Mouse (Mus musculus): ENCODE data around the gene Ntan1. TPM values are rescaled to one million over a fixed set of nuclear protein-coding genes. Genes with fewer than 3 reads are reported as not detected.
"Not testable (repeated sequence)": the region's sequence is repeated elsewhere in the genome, so short reads cannot be mapped to it uniquely, and the experiment has no call there.

The Ntan1 gene
- polyA plus RNA-seq, 1 experiment from 2014 or later: 204 TPM

- Histone ChIP-seq H3K36me3 (ENCODE audit: control insufficient read depth, insufficient read depth, low read length) (peaks cover 24% of the 10 kb centered on the region), H3K9ac (ENCODE audit: low read depth, low read length) (no peak overlapping the region), H3K4me1 (ENCODE audit: control insufficient read depth, insufficient read depth, low read depth, low read length) (no peaks in the 10 kb centered on the region), H3K9me3 (ENCODE audit: control insufficient read depth, low read length) (no peaks in the 10 kb centered on the region), H3K4me3 (ENCODE audit: low read length) (no peak overlapping the region), H3K4me2 (ENCODE audit: low read length) (no peak overlapping the region), H3K27ac (ENCODE audit: low read depth, low read length) (no peak overlapping the region), H3K27me3 (replicated peaks; ENCODE audit: control insufficient read depth, insufficient read depth, low read length) (no peaks in the 10 kb centered on the region)
- no peak for ATAC-seq
- WGBS: 92% methylated on average over 1 of the region's 1 CpGs
These were observed 28.0 kb downstream of the Ntan1 start for GRCm38 (mm10) chr16:13846675-13847074.

- Histone ChIP-seq H3K4me3 (ENCODE audit: low read length) (no peak overlapping the region), H3K9ac (ENCODE audit: low read depth, low read length) (no peak overlapping the region), H3K27me3 (replicated peaks; ENCODE audit: control insufficient read depth, insufficient read depth, low read length) (no peaks in the 10 kb centered on the region), H3K4me2 (ENCODE audit: low read length) (no peak overlapping the region), H3K27ac (ENCODE audit: low read depth, low read length) (no peak overlapping the region), H3K36me3 (ENCODE audit: control insufficient read depth, insufficient read depth, low read length) (peaks cover 20% of the 10 kb centered on the region), H3K9me3 (ENCODE audit: control insufficient read depth, low read length) (no peaks in the 10 kb centered on the region), H3K4me1 (ENCODE audit: control insufficient read depth, insufficient read depth, low read depth, low read length) (no peaks in the 10 kb centered on the region)
- 84% methylated on average over 2 of the region's 2 CpGs for WGBS
- no peak for ATAC-seq
These were observed 29.7 kb downstream of the Ntan1 start for GRCm38 (mm10) chr16:13848310-13848709.

GRCm38 (mm10) chr16:13851446-13851845, 32.8 kb downstream of the Ntan1 start:
- WGBS: 96% methylated on average over 4 of the region's 4 CpGs
- ATAC-seq: no peak
- no peak overlapping the region for H3K4me3 ChIP-seq (ENCODE audit: low read length)
- no peak overlapping the region for H3K27ac ChIP-seq (ENCODE audit: low read depth, low read length)
- peaks cover 9% of the 10 kb centered on the region for H3K36me3 ChIP-seq (ENCODE audit: control insufficient read depth, insufficient read depth, low read length)
- H3K27me3 ChIP-seq (replicated peaks; ENCODE audit: control insufficient read depth, insufficient read depth, low read length): no peaks in the 10 kb centered on the region
- no peak overlapping the region for H3K4me2 ChIP-seq (ENCODE audit: low read length)
- H3K9ac ChIP-seq (ENCODE audit: low read depth, low read length): no peak overlapping the region
- no peaks in the 10 kb centered on the region for H3K9me3 ChIP-seq (ENCODE audit: control insufficient read depth, low read length)
- no peaks in the 10 kb centered on the region for H3K4me1 ChIP-seq (ENCODE audit: control insufficient read depth, insufficient read depth, low read depth, low read length)

DNA sequence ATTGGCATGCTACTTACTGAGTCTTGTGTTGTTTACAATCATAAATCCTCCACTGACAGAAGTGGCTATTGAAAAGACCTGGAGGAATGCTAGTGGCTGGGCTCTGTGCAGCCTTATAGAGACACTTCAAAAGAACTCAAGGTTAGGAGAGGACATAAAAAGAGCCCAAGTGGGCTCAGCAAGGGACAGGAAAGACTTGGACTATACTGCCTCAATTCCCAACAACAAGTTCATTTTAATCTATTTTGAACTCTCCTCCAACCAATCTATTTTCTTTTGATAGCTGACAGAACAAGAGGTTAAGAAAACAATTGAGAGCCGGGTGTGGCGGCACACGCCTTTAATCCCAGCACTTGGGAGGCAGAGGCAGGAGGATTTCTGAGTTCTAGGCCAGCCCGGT, 35.2 kb downstream of the Ntan1 start:
- no peak overlapping the region for H3K9ac ChIP-seq (ENCODE audit: low read depth, low read length)
- H3K9me3 ChIP-seq (ENCODE audit: control insufficient read depth, low read length): no peaks in the 10 kb centered on the region
- no peaks in the 10 kb centered on the region for H3K4me1 ChIP-seq (ENCODE audit: control insufficient read depth, insufficient read depth, low read depth, low read length)
- no peak for ATAC-seq
- H3K27me3 ChIP-seq (replicated peaks; ENCODE audit: control insufficient read depth, insufficient read depth, low read length): no peaks in the 10 kb centered on the region
- H3K36me3 ChIP-seq (ENCODE audit: control insufficient read depth, insufficient read depth, low read length): peaks cover 13% of the 10 kb centered on the region
- H3K4me3 ChIP-seq (ENCODE audit: low read length): no peak overlapping the region
- no peak overlapping the region for H3K4me2 ChIP-seq (ENCODE audit: low read length)
- WGBS: 98% methylated on average over 4 of the region's 4 CpGs
- no peak overlapping the region for H3K27ac ChIP-seq (ENCODE audit: low read depth, low read length)

- WGBS: 90% methylated on average over 4 of the region's 4 CpGs
- no peak for ATAC-seq
- no peak overlapping the region for H3K4me3 ChIP-seq (ENCODE audit: low read length)
- H3K36me3 ChIP-seq (ENCODE audit: control insufficient read depth, insufficient read depth, low read length): 0 out of 2 replicates have a peak, but pooled peaks cover 7% of the 10 kb centered on the region
- no peaks in the 10 kb centered on the region for H3K4me1 ChIP-seq (ENCODE audit: control insufficient read depth, insufficient read depth, low read depth, low read length)
- H3K9me3 ChIP-seq (ENCODE audit: control insufficient read depth, low read length): no peaks in the 10 kb centered on the region
- no peaks in the 10 kb centered on the region for H3K27me3 ChIP-seq (replicated peaks; ENCODE audit: control insufficient read depth, insufficient read depth, low read length)
- no peak overlapping the region for H3K9ac ChIP-seq (ENCODE audit: low read depth, low read length)
- H3K27ac ChIP-seq (ENCODE audit: low read depth, low read length): no peak overlapping the region
- H3K4me2 ChIP-seq (ENCODE audit: low read length): no peak overlapping the region
These were observed 47.4 kb downstream of the Ntan1 start for GRCm38 (mm10) chr16:13866076-13866475.

DNA sequence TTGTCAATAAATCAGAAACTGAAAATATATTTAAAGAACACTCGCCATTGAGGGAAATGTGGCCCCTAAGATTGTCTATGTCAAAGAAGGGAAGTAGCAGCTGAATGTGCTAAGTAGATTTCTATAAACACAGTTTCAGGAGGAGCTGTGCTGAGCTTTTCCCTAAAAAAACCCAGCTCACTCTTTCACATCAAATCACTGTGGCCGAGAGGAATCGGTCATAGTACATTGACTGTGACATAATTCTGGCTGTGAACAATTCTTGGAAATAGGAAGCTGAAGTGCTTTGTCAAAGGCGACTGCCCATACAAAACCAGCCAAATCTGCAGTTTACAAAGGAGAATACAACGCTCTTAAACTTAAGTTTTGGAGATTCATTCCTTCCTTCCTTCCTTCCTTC, 48.0 kb downstream of the Ntan1 start:
- ATAC-seq: no peak
- no peak overlapping the region for H3K4me2 ChIP-seq (ENCODE audit: low read length)
- H3K27me3 ChIP-seq (replicated peaks; ENCODE audit: control insufficient read depth, insufficient read depth, low read length): no peaks in the 10 kb centered on the region
- H3K4me3 ChIP-seq (ENCODE audit: low read length): no peak overlapping the region
- no peaks in the 10 kb centered on the region for H3K9me3 ChIP-seq (ENCODE audit: control insufficient read depth, low read length)
- H3K36me3 ChIP-seq (ENCODE audit: control insufficient read depth, insufficient read depth, low read length): 0 out of 2 replicates have a peak, but pooled peaks cover 7% of the 10 kb centered on the region
- 83% methylated on average over 5 of the region's 5 CpGs for WGBS
- no peaks in the 10 kb centered on the region for H3K4me1 ChIP-seq (ENCODE audit: control insufficient read depth, insufficient read depth, low read depth, low read length)
- no peak overlapping the region for H3K9ac ChIP-seq (ENCODE audit: low read depth, low read length)
- H3K27ac ChIP-seq (ENCODE audit: low read depth, low read length): no peak overlapping the region

GRCm38 (mm10) chr16:13867406-13867805, 48.8 kb downstream of the Ntan1 start:
- not testable (repeated sequence) for H3K27ac ChIP-seq (ENCODE audit: low read depth, low read length); H3K9me3 ChIP-seq (ENCODE audit: control insufficient read depth, low read length); H3K9ac ChIP-seq (ENCODE audit: low read depth, low read length); H3K27me3 ChIP-seq (replicated peaks; ENCODE audit: control insufficient read depth, insufficient read depth, low read length); H3K4me1 ChIP-seq (ENCODE audit: control insufficient read depth, insufficient read depth, low read depth, low read length); H3K36me3 ChIP-seq (ENCODE audit: control insufficient read depth, insufficient read depth, low read length); H3K4me3 ChIP-seq (ENCODE audit: low read length)
- H3K4me2 ChIP-seq (ENCODE audit: low read length): peak overlapping the region; percentile 46
- ATAC-seq: peak; percentile 73; the same call in 1 of the 2 replicates
- WGBS: 17% methylated on average over 5 of the region's 5 CpGs

DNA sequence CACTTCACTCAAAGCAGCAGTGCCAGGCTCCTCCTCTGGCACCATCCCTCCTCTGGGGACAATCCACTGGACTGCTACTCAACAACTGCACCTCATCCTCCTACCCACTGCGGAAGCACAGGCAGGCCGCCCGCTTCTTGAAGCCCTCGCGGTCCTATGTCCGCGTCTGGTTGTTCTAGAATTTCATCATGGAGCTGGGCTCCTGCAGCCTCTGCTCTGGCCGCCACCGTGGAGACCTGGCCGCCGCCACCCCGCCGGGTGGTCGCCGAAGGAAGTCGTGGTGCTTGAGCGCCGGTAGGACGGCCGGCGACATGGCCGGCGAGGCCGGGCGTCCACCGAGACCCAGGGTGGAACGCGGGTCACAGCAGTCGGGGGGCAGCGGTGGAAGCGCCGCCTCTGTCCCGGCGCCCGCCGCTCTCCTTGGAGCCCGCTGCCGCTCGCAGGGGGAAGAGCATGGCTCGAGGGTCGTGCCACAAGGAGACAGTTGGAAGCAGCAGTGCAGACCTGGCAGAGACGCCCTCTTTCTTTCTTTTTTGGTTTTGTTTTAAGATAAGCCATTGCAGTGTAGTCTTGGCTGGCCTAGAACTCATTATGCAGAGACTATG, 49.4 kb downstream of the Ntan1 start:
- peak overlapping the region; percentile 19; the same call in 1 of the 2 replicates for H3K9ac ChIP-seq (ENCODE audit: low read depth, low read length)
- no peaks in the 10 kb centered on the region for H3K9me3 ChIP-seq (ENCODE audit: control insufficient read depth, low read length)
- no peaks in the 10 kb centered on the region for H3K4me1 ChIP-seq (ENCODE audit: control insufficient read depth, insufficient read depth, low read depth, low read length)
- peak overlapping the region; percentile 46 for H3K4me2 ChIP-seq (ENCODE audit: low read length)
- peak; percentile 81 for ATAC-seq
- no peak overlapping the region for H3K27ac ChIP-seq (ENCODE audit: low read depth, low read length)
- H3K27me3 ChIP-seq (replicated peaks; ENCODE audit: control insufficient read depth, insufficient read depth, low read length): no peaks in the 10 kb centered on the region
- 0 out of 2 replicates have a peak, but pooled peaks cover 7% of the 10 kb centered on the region for H3K36me3 ChIP-seq (ENCODE audit: control insufficient read depth, insufficient read depth, low read length)
- WGBS: 7% methylated on average over 42 of the region's 42 CpGs
- peak overlapping the region; percentile 27 for H3K4me3 ChIP-seq (ENCODE audit: low read length)

DNA sequence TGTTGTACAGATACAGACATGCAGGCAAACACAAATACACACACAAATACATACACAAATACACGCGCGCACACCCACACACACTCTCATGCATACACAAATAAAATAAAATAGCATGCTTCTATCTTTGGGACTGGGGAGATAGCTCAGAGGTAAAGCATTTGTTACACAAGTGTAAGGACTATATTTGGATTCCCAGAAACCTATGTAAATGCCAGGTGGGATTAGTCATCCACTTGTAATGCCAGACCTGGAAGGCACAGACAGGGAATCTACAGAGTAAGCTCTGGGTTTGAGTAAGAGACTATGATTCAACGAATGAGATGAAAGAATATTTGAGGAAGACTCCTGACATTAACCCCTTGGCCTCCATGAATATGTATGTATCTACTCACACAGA, 56.8 kb downstream of the Ntan1 start:
- Histone ChIP-seq H3K4me1 (ENCODE audit: control insufficient read depth, insufficient read depth, low read depth, low read length) (no peaks in the 10 kb centered on the region), H3K27ac (ENCODE audit: low read depth, low read length) (no peak overlapping the region), H3K4me2 (ENCODE audit: low read length) (no peak overlapping the region), H3K4me3 (ENCODE audit: low read length) (no peak overlapping the region), H3K27me3 (replicated peaks; ENCODE audit: control insufficient read depth, insufficient read depth, low read length) (no peaks in the 10 kb centered on the region), H3K9me3 (ENCODE audit: control insufficient read depth, low read length) (no peaks in the 10 kb centered on the region), H3K36me3 (ENCODE audit: control insufficient read depth, insufficient read depth, low read length) (peaks cover 9% of the 10 kb centered on the region; the same call in 1 of the 2 replicates), H3K9ac (ENCODE audit: low read depth, low read length) (no peak overlapping the region)
- 89% methylated on average over 4 of the region's 4 CpGs for WGBS
- no peak for ATAC-seq
